Mouse (Mus musculus) forebrain, embryonic 11.5 days (tissue): ENCODE data around the gene Theg. TPM values are rescaled to one million over a fixed set of nuclear protein-coding genes. Genes with fewer than 3 reads are reported as not detected.

Experiments used
- ATAC-seq: fragments of 200-750 bp; cut with Nextera tagmentation; replicated peaks from 2 replicates; pipeline ENCODE4 v1.8.0; 2017; ENCODE audit warnings: moderate TSS enrichment; ENCODE audit not compliant: low FRiP score
- DNase-seq: peaks from one replicate; pipeline ENCODE4 v3.0.0-alpha.2; 2017; ENCODE audit warnings: low spot score
- H3K27ac ChIP-seq: fragments of 300-500 bp; sonication (generic); 2 replicates; pipeline ENCODE4 v1.5.1; 2014; ENCODE audit warnings: low read depth, low read length
- H3K27me3 ChIP-seq: fragments of 300-500 bp; sonication (generic); 2 replicates; pipeline ENCODE4 v1.6.1; 2014; ENCODE audit warnings: mild to moderate bottlenecking, low read length, mixed read lengths; ENCODE audit not compliant: control insufficient read depth, insufficient read depth
- H3K36me3 ChIP-seq: fragments of 300-500 bp; sonication (generic); 2 replicates; pipeline ENCODE4 v1.6.1; 2014; ENCODE audit warnings: mild to moderate bottlenecking, low read length, moderate library complexity, mixed read lengths; ENCODE audit not compliant: control insufficient read depth, insufficient read depth
- H3K4me1 ChIP-seq: fragments of 300-500 bp; sonication (generic); replicated peaks from 2 replicates; pipeline ENCODE4 v1.6.1; 2014; ENCODE audit warnings: low read length, mixed read lengths; ENCODE audit not compliant: control insufficient read depth, insufficient read depth
- H3K4me2 ChIP-seq: fragments of 300-500 bp; sonication (generic); 2 replicates; pipeline ENCODE4 v1.6.1; 2014; ENCODE audit warnings: low read depth, mild to moderate bottlenecking, low read length, moderate library complexity, mixed read lengths; ENCODE audit not compliant: severe bottlenecking
- H3K4me3 ChIP-seq: fragments of 300-500 bp; sonication (generic); 2 replicates; pipeline ENCODE4 v1.5.1; 2014; ENCODE audit warnings: low read depth, low read length
- H3K9ac ChIP-seq: fragments of 300-500 bp; sonication (generic); 2 replicates; pipeline ENCODE4 v1.6.1; 2014; ENCODE audit warnings: low read length
- H3K9me3 ChIP-seq: fragments of 300-500 bp; sonication (generic); 2 replicates; pipeline ENCODE4 v1.6.1; 2016; ENCODE audit warnings: low read length, mixed read lengths; ENCODE audit not compliant: control insufficient read depth
- WGBS: fragments of 180-500 bp; shearing (Covaris S2); extraction: QIAGEN DNeasy Blood & Tissue Kit; methylation state at CpG from one replicate; pipeline ENCODE4 v1.1.7; 2014; 5-methylcytosine and 5-hydroxymethylcytosine counted together
- polyA plus RNA-seq: library from polyadenylated mRNA; unstranded; fragments of >200 nt; fragmentation: Nextera tagmentation; extraction: Ambion mirVana; gene quantifications from 2 replicates; pipeline ENCODE4 v1.2.1, GENCODE M21; 2014

Gene Theg
- polyA plus RNA-seq, 1 experiment from 2014 or later = not detected

GRCm38 (mm10) chr10:79616376-79616775 lies 29.2 kb upstream of the Theg start:
- ATAC-seq (no peak), DNase-seq (no peak)
- Histone ChIP-seq H3K36me3 (no peaks in the 10 kb centered on the region), H3K9me3 (no peaks in the 10 kb centered on the region), H3K4me2 (no peak overlapping the region), H3K9ac (no peak overlapping the region), H3K4me3 (no peak overlapping the region), H3K27me3 (peaks cover 21% of the 10 kb centered on the region), H3K4me1 (peaks cover 17% of the 10 kb centered on the region), H3K27ac (no peak overlapping the region)
- 83% methylated on average over 5 of the region's 5 CpGs for WGBS

DNA sequence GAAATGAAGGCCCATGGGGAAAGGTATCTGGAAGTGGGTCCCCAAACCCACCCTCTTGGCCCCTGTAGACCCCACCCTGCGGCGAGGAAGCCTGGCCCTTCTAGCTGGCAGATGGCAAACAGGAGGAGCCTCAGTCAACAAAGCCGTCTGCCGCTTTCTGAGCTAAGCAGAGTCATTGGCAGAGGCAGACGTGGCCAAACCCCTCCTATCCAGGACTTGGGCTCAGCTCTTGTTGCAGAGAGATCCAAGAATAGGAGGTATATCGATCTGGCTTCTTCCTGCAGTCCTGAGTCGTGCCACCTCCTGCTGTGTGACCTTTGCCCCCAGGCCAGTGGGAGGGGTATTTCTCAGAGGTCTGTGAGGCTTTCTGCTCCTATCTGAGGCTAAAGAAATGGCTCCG lies 28.7 kb upstream of the Theg start:
- Histone ChIP-seq H3K9me3 (no peaks in the 10 kb centered on the region), H3K36me3 (no peaks in the 10 kb centered on the region), H3K4me1 (peaks cover 17% of the 10 kb centered on the region), H3K27ac (no peak overlapping the region), H3K27me3 (peaks cover 24% of the 10 kb centered on the region), H3K4me3 (no peak overlapping the region), H3K9ac (no peak overlapping the region), H3K4me2 (no peak overlapping the region)
- ATAC-seq (no peak), DNase-seq (no peak)
- 21% methylated on average over 8 of the region's 8 CpGs for WGBS

DNA sequence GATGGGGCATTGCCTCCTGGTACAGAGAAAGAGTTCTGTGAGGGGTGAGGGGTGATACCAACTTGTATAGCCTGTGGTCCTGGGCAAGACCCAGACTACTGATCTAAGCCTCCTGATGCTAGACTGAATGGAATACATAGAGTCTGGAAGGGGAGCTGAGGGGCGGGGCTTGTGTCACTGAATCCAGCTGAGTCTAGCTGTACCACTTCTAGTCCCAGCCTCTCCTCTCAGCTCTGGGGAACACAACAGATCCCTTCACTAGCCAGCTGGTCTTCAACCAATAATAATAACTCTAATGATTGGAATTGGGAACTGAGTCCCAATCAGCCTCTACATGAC lies 27.1 kb upstream of the Theg start:
- 77% methylated on average over 1 of the region's 1 CpGs for WGBS
- peaks cover 24% of the 10 kb centered on the region for H3K27me3 ChIP-seq

DNA sequence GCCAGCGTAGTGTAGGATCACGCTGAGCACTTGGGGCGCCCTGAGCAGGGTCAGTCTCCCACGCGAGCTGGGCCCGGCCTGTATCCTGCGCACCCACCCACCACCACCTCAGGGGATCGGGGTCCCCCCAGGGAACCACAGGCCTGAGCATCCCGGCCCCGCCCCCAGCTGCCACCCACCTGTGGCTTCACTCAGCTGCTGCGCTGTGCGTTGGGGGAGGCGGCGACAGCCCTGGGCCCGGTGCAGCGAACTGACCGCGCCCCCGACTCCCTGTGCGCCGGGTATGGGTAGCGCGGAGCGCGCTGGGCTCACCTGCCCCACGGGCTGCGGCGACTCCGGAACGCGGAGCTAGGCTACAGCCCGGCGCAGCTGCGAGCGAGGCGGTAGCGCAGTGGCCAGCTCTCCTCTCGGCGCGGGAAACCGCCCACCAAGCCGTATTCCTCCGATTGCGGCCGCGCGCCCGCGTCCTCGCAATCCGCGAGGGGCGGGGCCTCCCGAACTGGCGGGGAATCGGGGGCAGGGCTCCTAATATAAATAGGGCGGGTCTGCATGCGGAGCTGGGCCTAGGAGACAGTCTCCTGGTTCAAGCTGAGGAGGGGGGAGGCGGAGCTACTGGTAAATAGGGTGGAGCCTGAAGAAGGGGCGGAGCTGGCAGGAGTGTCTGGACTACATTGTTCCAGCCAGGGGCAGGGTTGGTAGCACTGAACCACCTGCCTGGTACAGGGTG lies 26.6 kb upstream of the Theg start, which contains the start of gene C2cd4c:
TSS of gene C2cd4c (minus strand) at position 448 of the 727 bp plus-strand sequence.
- Histone ChIP-seq H3K27me3 (peaks cover 24% of the 10 kb centered on the region), H3K4me2 (peak within 1 kb of the TSS; percentile 97), H3K27ac (no peak within 1 kb of the TSS), H3K36me3 (no peaks in the 10 kb centered on the region), H3K4me1 (peaks cover 17% of the 10 kb centered on the region), H3K4me3 (peak within 1 kb of the TSS; percentile 40), H3K9ac (peak within 1 kb of the TSS; percentile 52), H3K9me3 (no peaks in the 10 kb centered on the region)
- WGBS = under 1% methylated on average over 58 of the region's 60 CpGs
- ATAC-seq (peak; percentile 88), DNase-seq (peak; percentile 85)

More for the DNA sequence above, 27.1 kb upstream of the Theg start:
- H3K9ac ChIP-seq = no peak overlapping the region
- DNase-seq (no peak), ATAC-seq (no peak)
- peaks cover 17% of the 10 kb centered on the region for H3K4me1 ChIP-seq
- no peak overlapping the region for H3K27ac ChIP-seq
- no peaks in the 10 kb centered on the region for H3K36me3 ChIP-seq
- H3K4me2 ChIP-seq = peak overlapping the region; percentile 97; the same call in 1 of the 2 replicates
- H3K4me3 ChIP-seq = peak overlapping the region; percentile 40; the same call in 1 of the 2 replicates
- H3K9me3 ChIP-seq = no peaks in the 10 kb centered on the region

GRCm38 (mm10) chr10:79612192-79613135 lies 25.3 kb upstream of the Theg start:
- peak overlapping the region; percentile 7; the same call in 1 of the 2 replicates for H3K4me3 ChIP-seq
- no peak overlapping the region for H3K27ac ChIP-seq
- peak overlapping the region; percentile 42 for H3K4me2 ChIP-seq
- DNase-seq = peak; percentile 71
- H3K9ac ChIP-seq = peak overlapping the region; percentile 35
- WGBS = 11% methylated on average over 51 of the region's 51 CpGs
- no peaks in the 10 kb centered on the region for H3K9me3 ChIP-seq
- H3K4me1 ChIP-seq = peaks cover 17% of the 10 kb centered on the region
- peaks cover 24% of the 10 kb centered on the region for H3K27me3 ChIP-seq
- H3K36me3 ChIP-seq = no peaks in the 10 kb centered on the region
- 0 out of 2 replicates have a peak, but pooled peaks have one; percentile 26 for ATAC-seq

DNA sequence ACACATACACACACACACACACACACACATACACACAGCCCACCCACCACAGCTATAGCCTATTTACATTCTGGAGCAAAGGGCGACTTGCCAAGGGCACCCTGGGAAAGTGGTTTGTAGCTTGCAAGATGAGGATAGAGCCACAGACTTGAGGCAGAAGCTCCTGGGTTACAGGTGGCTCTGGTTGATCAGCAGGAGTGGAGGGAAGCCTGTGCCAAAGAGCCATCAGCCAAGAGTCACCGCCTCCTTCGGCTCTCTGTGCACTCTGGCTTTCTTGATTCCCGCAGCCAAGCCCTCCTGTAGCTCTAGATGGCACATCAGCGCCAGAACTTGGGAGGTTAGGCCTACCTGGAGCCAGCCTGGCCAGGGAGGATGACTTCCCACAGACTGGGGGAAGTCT lies 24.2 kb upstream of the Theg start:
- Histone ChIP-seq H3K9ac (no peak overlapping the region), H3K4me3 (no peak overlapping the region), H3K9me3 (no peaks in the 10 kb centered on the region), H3K36me3 (no peaks in the 10 kb centered on the region), H3K27ac (no peak overlapping the region), H3K27me3 (peaks cover 24% of the 10 kb centered on the region), H3K4me1 (peaks cover 17% of the 10 kb centered on the region), H3K4me2 (no peak overlapping the region)
- no peak for DNase-seq
- no peak for ATAC-seq
- WGBS = 35% methylated on average over 5 of the region's 5 CpGs

- peaks cover 24% of the 10 kb centered on the region for H3K27me3 ChIP-seq
- DNase-seq = no peak
Measured at GRCm38 (mm10) chr10:79609276-79609675, 22.1 kb upstream of the Theg start.

GRCm38 (mm10) chr10:79607892-79608291 lies 20.8 kb upstream of the Theg start:
- WGBS = 42% methylated on average over 2 of the region's 2 CpGs
- DNase-seq (no peak), ATAC-seq (no peak)
- Histone ChIP-seq H3K4me1 (peaks cover 10% of the 10 kb centered on the region), H3K9ac (no peak overlapping the region), H3K4me2 (no peak overlapping the region), H3K27me3 (peaks cover 16% of the 10 kb centered on the region), H3K27ac (no peak overlapping the region), H3K4me3 (no peak overlapping the region), H3K9me3 (no peaks in the 10 kb centered on the region), H3K36me3 (no peaks in the 10 kb centered on the region)

More at GRCm38 (mm10) chr10:79609276-79609675, 22.1 kb upstream of the Theg start:
- no peak overlapping the region for H3K9ac ChIP-seq
- peaks cover 17% of the 10 kb centered on the region for H3K4me1 ChIP-seq
- no peaks in the 10 kb centered on the region for H3K36me3 ChIP-seq
- ATAC-seq = no peak
- no peak overlapping the region for H3K27ac ChIP-seq
- H3K4me3 ChIP-seq = no peak overlapping the region
- no peak overlapping the region for H3K4me2 ChIP-seq
- 82% methylated on average over 3 of the region's 3 CpGs for WGBS
- H3K9me3 ChIP-seq = no peaks in the 10 kb centered on the region
